Mouse (Mus musculus) small intestine, adult 2 months (tissue): Measurements from ENCODE around the gene Maml3. TPM values are rescaled to one million over a fixed set of nuclear protein-coding genes. Genes with fewer than 3 reads are reported as not detected.

ENCODE experiments used
- H3K27ac ChIP-seq: fragments of 200-500 bp; 2 replicates; pipeline ENCODE4 v1.5.1; 2012; ENCODE audit warnings: low read depth, low read length, control low read depth, inconsistent platforms; ENCODE audit not compliant: insufficient read depth
- H3K27me3 ChIP-seq: fragments of 200-500 bp; 2 replicates; pipeline ENCODE4 v1.6.1; 2012; ENCODE audit warnings: mild to moderate bottlenecking, moderate library complexity, low read length, inconsistent platforms; ENCODE audit not compliant: control insufficient read depth, insufficient read depth
- H3K36me3 ChIP-seq: fragments of 200-500 bp; 2 replicates; pipeline ENCODE4 v1.6.1; 2012; ENCODE audit warnings: mild to moderate bottlenecking, low read length, control low read depth, inconsistent platforms; ENCODE audit not compliant: control insufficient read depth, insufficient read depth
- H3K4me1 ChIP-seq: fragments of 200-500 bp; 2 replicates; pipeline ENCODE4 v1.6.1; 2012; ENCODE audit warnings: low read length, inconsistent platforms, mixed read lengths; ENCODE audit not compliant: control insufficient read depth, insufficient read depth, insufficient read length
- H3K4me3 ChIP-seq: fragments of 200-500 bp; 2 replicates; pipeline ENCODE4 v1.5.1; 2012; ENCODE audit warnings: low read depth, mild to moderate bottlenecking, control low read depth, inconsistent platforms, low read length, moderate library complexity
- CTCF ChIP-seq: fragments of 200-500 bp; IDR thresholded peaks from 2 replicates; pipeline ENCODE4 v1.5.1; 2012; ENCODE audit warnings: low read depth, mild to moderate bottlenecking, control low read depth, inconsistent platforms, low read length, moderate library complexity, mixed read lengths; ENCODE audit not compliant: insufficient replicate concordance, insufficient read length; ENCODE audit errors: extremely low read depth
- POLR2A ChIP-seq: fragments of 200-500 bp; IDR thresholded peaks from 2 replicates; pipeline ENCODE4 v1.6.1; 2012; ENCODE audit warnings: low read depth, mild to moderate bottlenecking, control low read depth, inconsistent platforms, low read length, moderate library complexity
- WGBS: fragments of 180-500 bp; shearing (Covaris S2); methylation state at CpG from one replicate; pipeline ENCODE4 v1.1.7; 2018; 5-methylcytosine and 5-hydroxymethylcytosine counted together
- polyA plus RNA-seq: library from polyadenylated mRNA; depleted of rRNA; stranded (reverse); fragments of >200 nt; gene quantifications from 2 replicates; pipeline ENCODE4 v1.2.3, GENCODE M21; 2012

Maml3 gene
- polyA plus RNA-seq, 1 experiment = 3.2 TPM

GRCm38 (mm10) chr3:51952728-51953623, 151.9 kb downstream of the Maml3 start:
- Histone ChIP-seq H3K27ac (no peak overlapping the region), H3K4me1 (peaks cover 6% of the 10 kb centered on the region; the same call in 1 of the 2 replicates), H3K4me3 (peak overlapping the region; percentile 28), H3K36me3 (no peaks in the 10 kb centered on the region), H3K27me3 (no peaks in the 10 kb centered on the region)
- WGBS = 44% methylated on average over 33 of the region's 33 CpGs
- TF ChIP-seq CTCF (0 out of 2 replicates have a peak, but pooled peaks have one; percentile 10), POLR2A (no peak)

DNA sequence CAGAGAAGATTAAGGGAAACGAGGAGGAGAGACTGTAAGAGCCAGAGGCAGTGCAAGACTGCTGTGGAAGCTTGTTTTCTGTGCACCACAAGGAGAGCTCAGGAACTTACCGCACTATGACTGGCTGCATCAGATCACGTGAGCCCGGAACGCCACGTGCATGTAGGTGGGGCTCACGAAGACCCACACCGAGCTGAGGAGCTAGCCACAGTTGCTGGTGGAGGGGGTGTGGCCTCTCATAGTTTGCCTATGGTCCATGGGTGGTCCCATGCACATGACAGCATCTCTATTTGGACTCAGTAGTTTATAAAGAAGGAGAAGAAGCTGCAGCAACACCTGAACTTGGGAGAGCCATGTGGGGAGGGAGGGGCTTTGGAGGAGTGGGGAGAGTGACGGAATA, 152.6 kb downstream of the Maml3 start:
- 27% methylated on average over 9 of the region's 9 CpGs for WGBS
- H3K4me1 ChIP-seq = peaks cover 6% of the 10 kb centered on the region; the same call in 1 of the 2 replicates
- no peak overlapping the region for H3K27ac ChIP-seq
- no peaks in the 10 kb centered on the region for H3K36me3 ChIP-seq
- TF ChIP-seq POLR2A (no peak), CTCF (no peak)
- no peaks in the 10 kb centered on the region for H3K27me3 ChIP-seq
- H3K4me3 ChIP-seq = 0 out of 2 replicates have a peak overlapping the region, but pooled peaks have one; percentile 1

- Histone ChIP-seq H3K36me3 (no peaks in the 10 kb centered on the region), H3K4me3 (no peak overlapping the region), H3K27me3 (no peaks in the 10 kb centered on the region), H3K27ac (0 out of 2 replicates have a peak overlapping the region, but pooled peaks have one; percentile 10), H3K4me1 (peaks cover 6% of the 10 kb centered on the region; the same call in 1 of the 2 replicates)
- 78% methylated on average over 8 of the region's 8 CpGs for WGBS
- TF ChIP-seq POLR2A = no peak
- TF ChIP-seq CTCF = no peak
Observed at GRCm38 (mm10) chr3:51949651-51950050, 155.2 kb downstream of the Maml3 start.

GRCm38 (mm10) chr3:51947168-51947567, 157.7 kb downstream of the Maml3 start:
- Histone ChIP-seq H3K36me3 (no peaks in the 10 kb centered on the region), H3K4me1 (peaks cover 1% of the 10 kb centered on the region; the same call in 1 of the 2 replicates), H3K27ac (no peak overlapping the region), H3K4me3 (no peak overlapping the region), H3K27me3 (no peaks in the 10 kb centered on the region)
- no peak for TF ChIP-seq CTCF
- TF ChIP-seq POLR2A = no peak
- 78% methylated on average over 3 of the region's 3 CpGs for WGBS

DNA sequence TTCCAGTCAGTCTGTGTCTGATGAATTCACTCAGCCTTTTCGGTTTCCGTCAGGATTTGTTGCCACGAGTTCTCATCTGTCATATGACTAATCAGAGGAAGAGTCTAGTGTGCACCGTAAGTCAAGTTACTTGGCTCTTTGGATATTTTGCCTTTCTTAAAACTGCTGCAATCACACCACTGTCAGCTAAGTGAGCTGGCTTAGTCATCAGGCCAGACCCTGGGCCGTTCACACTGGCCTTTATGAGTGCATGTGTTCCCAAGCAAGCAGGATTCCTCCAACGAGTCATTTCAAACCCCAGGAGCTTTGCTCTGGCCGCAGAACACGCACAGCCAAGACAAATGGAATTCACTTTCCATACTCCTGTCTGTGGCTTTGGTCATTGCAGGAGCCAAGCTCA, 161.2 kb downstream of the Maml3 start:
- no peaks in the 10 kb centered on the region for H3K36me3 ChIP-seq
- H3K4me1 ChIP-seq = no peaks in the 10 kb centered on the region
- 81% methylated on average over 8 of the region's 8 CpGs for WGBS
- no peak overlapping the region for H3K4me3 ChIP-seq
- H3K27me3 ChIP-seq = no peaks in the 10 kb centered on the region
- TF ChIP-seq CTCF (no peak), POLR2A (no peak)
- H3K27ac ChIP-seq = no peak overlapping the region

- H3K27ac ChIP-seq = no peak overlapping the region
- 74% methylated on average over 8 of the region's 8 CpGs for WGBS
Observed at GRCm38 (mm10) chr3:51941781-51942180, 163.1 kb downstream of the Maml3 start.

DNA sequence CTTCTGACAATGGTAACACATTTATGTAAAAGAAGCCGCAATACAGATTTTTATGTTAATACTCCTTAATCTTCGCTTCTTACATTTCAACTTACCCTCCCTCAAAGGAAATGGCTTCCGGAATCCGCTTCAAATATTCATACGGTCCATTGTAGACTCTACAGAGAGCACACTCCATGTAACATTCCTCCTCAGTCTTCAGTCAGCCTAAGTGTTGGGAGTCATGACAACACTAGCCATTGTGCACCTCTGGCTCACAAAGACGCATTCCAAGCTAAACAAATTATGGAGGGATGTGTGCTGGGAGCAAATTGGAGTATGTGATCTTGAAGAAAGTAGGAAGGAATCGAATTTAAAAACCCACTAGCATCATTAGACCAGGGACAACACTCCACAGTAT, 165.0 kb downstream of the Maml3 start:
- Histone ChIP-seq H3K4me3 (no peak overlapping the region), H3K27ac (no peak overlapping the region), H3K27me3 (no peaks in the 10 kb centered on the region), H3K36me3 (no peaks in the 10 kb centered on the region), H3K4me1 (no peaks in the 10 kb centered on the region)
- 95% methylated on average over 7 of the region's 7 CpGs for WGBS
- TF ChIP-seq CTCF (no peak), POLR2A (no peak)

More at GRCm38 (mm10) chr3:51941781-51942180, 163.1 kb downstream of the Maml3 start:
- no peaks in the 10 kb centered on the region for H3K4me1 ChIP-seq
- H3K36me3 ChIP-seq = no peaks in the 10 kb centered on the region
- H3K4me3 ChIP-seq = no peak overlapping the region
- TF ChIP-seq CTCF (no peak), POLR2A (no peak)
- H3K27me3 ChIP-seq = no peaks in the 10 kb centered on the region
